Mouse (Mus musculus) layer of hippocampus, postnatal 10 days (tissue): Measurements from ENCODE around the gene Nob1. TPM values are rescaled to one million over a fixed set of nuclear protein-coding genes. Genes with fewer than 3 reads are reported as not detected.

Experiments
- DNase-seq, 2 experiments: peaks; one replicate each; pipeline ENCODE4 v3.0.0; 2021; ENCODE audit warnings: low spot score in 2 of 2
- long read RNA-seq: library from polyadenylated mRNA; stranded (forward); transcript quantifications from one replicate; pipeline ENCODE4 v2.0.0, GENCODE M21; 2023
- total RNA-seq, 2 experiments: library from RNA; stranded (reverse); gene quantifications; 2 replicates each; pipeline ENCODE4 v1.2.3; 2021

Gene Nob1
- 10 to 100 TPM; 36.3 to 36.9 TPM for total RNA-seq
- long read RNA-seq, transcript Nob1-201 (9 exons, 1,658 nt) = major isoform, 23 of 43 reads
- long read RNA-seq, partial matches to known transcripts = 13 of 43 reads
- long read RNA-seq, other reads (novel, unspliced or antisense) = 7 of 43 reads

- DNase-seq = peak; percentile 97 to 99
Measured at GRCm38 (mm10) chr8:107424597-107425229, at the start of gene Nob1. TSS of gene Nob1 (minus strand) at chr8:107425051.

- no peak for DNase-seq
Measured at GRCm38 (mm10) chr8:107473369-107473768, 48.5 kb upstream of the Nob1 start.

- no peak for DNase-seq
Measured at GRCm38 (mm10) chr8:107472403-107473100, 47.7 kb upstream of the Nob1 start.

DNA sequence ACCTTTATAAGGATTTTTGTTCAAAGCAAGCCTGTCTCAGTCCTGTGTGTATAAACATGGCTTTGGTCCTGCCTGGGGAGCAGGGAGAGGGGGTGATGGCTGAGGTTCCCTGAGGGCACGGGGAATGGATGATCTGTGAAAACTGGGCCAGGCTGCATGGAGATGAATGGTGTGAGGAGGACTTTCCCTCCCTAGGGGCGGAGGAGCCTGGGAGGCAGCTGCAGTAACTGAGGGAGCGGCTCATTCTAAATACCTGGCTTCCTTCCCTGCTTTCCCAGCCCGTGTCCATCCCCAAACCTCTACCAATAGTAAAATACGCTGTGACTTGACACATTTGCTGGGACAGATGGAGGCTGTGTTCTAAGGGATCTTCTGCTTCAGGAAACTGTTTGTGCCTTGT, 45.5 kb upstream of the Nob1 start:
- no peak for DNase-seq

- no peak for DNase-seq
Measured at GRCm38 (mm10) chr8:107468811-107469302, 44.0 kb upstream of the Nob1 start.

GRCm38 (mm10) chr8:107466642-107467041, 41.8 kb upstream of the Nob1 start:
- DNase-seq = no peak

- no peak for DNase-seq
Measured at GRCm38 (mm10) chr8:107465332-107465990, 40.6 kb upstream of the Nob1 start.

DNA sequence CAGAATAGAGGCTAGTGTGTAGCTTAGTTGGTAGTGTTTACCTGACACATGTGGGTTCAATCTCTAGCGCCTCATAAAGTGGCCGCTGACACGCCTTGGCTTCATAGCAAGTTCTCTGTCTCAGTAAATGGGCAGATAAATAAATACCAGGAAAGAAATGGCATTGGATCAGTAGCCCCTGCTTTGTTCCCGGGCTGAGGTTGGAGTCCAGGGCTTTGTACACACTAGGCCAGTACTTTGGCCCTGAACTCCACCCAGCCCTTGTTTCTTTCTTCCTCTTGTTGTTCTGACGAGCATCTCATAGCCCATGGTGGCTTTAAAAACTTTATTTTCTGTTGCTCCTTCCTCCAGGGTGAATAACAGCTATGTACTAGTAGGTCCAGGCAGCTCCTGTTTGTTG, 37.6 kb upstream of the Nob1 start:
- DNase-seq = no peak

- DNase-seq = no peak
Measured at GRCm38 (mm10) chr8:107458281-107458680, 33.4 kb upstream of the Nob1 start.

GRCm38 (mm10) chr8:107457725-107458124, 32.9 kb upstream of the Nob1 start:
- DNase-seq = no peak

- peak; percentile 50 to 63 for DNase-seq
Measured at GRCm38 (mm10) chr8:107455268-107455667, 30.4 kb upstream of the Nob1 start.

GRCm38 (mm10) chr8:107453386-107453785, 28.5 kb upstream of the Nob1 start:
- DNase-seq = no peak

DNA sequence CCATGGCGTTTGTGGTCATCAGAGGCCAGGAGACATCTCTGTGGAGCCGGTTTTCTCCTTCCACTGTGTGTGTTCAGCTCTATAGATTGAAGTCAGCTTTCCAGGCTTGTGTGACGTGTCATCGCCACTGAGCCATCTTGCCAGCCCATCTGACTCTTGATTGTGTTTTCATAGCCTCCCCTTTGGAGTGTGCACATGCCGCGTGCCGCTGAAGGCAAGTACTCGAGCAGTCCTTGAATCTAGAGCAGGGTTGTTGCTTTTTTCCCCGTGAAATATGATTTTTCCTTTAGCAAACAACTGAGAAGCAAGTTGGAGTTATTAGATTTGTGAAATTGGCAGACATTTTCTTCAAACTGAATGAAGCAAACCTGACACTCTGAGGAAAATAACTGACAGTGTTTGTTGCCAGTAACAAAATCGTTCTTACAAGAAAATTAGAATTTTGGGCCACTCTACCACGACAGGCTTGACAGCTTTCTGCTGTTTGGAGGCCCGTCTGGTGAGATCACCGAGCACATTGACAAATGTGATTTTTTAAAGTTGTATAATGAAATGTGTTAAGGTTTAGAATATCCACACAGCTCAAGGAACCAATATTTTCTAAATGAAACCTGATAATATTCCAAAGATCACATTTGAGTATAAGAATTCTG, 26.7 kb upstream of the Nob1 start:
- no peak for DNase-seq

GRCm38 (mm10) chr8:107449655-107450054, 24.8 kb upstream of the Nob1 start:
- DNase-seq = no peak

DNA sequence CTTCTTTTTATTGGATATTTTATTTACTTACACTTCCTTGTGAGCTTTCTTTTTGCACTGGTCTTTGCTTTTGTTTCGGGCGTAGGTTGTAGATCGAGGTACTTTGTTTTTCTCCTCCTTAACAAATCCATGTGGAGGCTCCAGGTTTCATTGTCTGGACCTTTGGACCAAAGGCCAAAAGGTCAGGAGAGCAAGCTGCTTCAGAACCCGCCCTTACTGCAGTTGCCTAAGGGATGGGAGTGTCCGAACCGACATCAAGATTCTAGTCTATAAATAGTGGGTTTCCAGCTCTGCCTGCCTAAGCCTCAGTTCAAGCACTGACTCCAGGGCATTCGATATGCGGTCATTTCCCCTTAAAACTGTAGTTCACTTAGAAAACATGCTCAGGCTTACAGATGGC, 24.3 kb upstream of the Nob1 start:
- DNase-seq = no peak

- no peak for DNase-seq
Measured at GRCm38 (mm10) chr8:107448382-107448889, 23.6 kb upstream of the Nob1 start.

DNA sequence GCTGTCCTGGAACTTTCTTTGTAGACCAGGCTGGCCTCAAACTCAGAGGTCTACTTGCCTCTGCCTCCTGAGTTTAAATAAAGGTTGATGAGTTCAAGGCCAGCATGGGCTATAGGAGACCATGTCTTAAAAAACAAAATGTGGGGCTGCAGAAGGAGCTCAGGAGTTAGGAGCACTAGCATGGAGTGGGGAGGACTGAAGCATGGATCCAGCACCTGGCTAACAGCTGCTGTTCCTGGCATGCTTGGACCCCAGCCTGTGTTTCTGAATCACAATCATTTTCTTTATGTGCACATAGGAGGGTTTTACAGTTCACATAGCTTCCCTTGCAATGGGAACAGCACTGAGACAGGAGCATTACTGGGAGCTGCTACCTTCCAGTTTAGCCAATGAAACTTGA, 22.9 kb upstream of the Nob1 start:
- no peak for DNase-seq

GRCm38 (mm10) chr8:107444626-107445025, 19.8 kb upstream of the Nob1 start:
- no peak for DNase-seq

- no peak for DNase-seq
Measured at GRCm38 (mm10) chr8:107439880-107440625, 15.2 kb upstream of the Nob1 start.

GRCm38 (mm10) chr8:107437711-107438110, 12.9 kb upstream of the Nob1 start:
- DNase-seq = no peak
